Mouse (Mus musculus): ENCODE results near the gene Lsmem1. TPM values are rescaled to one million over a fixed set of nuclear protein-coding genes. Genes with fewer than 3 reads are reported as not detected.

The Lsmem1 gene
- polyA plus RNA-seq, 1 experiment from 2014 or later, result not detected

DNA sequence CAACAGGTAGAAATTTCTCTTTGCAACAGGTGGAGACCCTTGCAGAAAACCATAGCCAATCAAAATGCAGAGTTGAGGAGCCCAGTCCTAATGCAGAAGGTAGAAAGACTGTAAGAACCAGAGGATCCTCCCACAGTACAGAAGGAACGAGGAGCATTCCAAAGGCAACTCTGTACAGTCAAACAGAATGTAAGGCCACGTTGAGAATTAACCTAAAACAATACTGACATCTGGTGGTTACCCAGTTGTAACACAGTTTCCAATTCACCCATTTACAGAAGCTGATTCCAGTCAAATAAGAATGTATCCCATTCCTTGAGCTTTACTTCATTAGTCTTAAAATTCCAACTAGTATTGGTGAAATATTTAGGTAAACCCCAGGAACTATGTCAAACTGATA is 34.7 kb downstream of the Lsmem1 start:
- ATAC-seq (ENCODE audit: low FRiP score, low read depth), result peak; percentile 82
- H3K27ac ChIP-seq (replicated peaks), result no peak overlapping the region
- no peaks in the 10 kb centered on the region for H3K9me3 ChIP-seq
- no peaks in the 10 kb centered on the region for H3K4me1 ChIP-seq
- H3K4me2 ChIP-seq (replicated peaks), result no peak overlapping the region
- H3K9ac ChIP-seq (replicated peaks), result no peak overlapping the region
- H3K4me3 ChIP-seq, result no peak overlapping the region
- no peaks in the 10 kb centered on the region for H3K36me3 ChIP-seq
- no peaks in the 10 kb centered on the region for H3K27me3 ChIP-seq
- 13% methylated on average over 2 of the region's 2 CpGs for WGBS

DNA sequence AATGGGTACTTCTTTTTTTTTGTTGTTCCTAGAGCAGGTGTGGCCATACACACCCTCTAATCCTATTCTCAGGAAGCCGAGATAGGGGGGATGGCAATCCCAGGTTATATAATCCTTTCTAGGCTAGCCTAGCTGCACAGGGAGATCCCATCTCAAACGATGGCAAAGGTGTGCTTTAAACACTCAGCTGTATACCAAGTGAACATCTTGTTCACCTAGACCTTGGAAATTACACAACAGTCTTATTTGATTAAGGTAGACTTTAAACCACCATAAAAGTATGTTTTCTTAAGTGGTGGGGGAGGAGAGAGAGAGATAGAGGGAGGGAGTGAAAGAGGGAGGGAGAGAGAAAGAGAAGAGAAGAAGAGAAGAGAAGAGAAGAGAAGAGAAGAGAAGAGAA is 38.5 kb downstream of the Lsmem1 start:
- Histone ChIP-seq H3K27me3 (no peaks in the 10 kb centered on the region), H3K4me2 (replicated peaks) (no peak overlapping the region), H3K9ac (replicated peaks) (no peak overlapping the region), H3K36me3 (no peaks in the 10 kb centered on the region), H3K9me3 (no peaks in the 10 kb centered on the region), H3K27ac (replicated peaks) (no peak overlapping the region), H3K4me1 (no peaks in the 10 kb centered on the region), H3K4me3 (no peak overlapping the region)
- WGBS, result 72% methylated on average over 2 of the region's 2 CpGs
- ATAC-seq (ENCODE audit: low FRiP score, low read depth), result no peak

- ATAC-seq (ENCODE audit: low FRiP score, low read depth), result no peak
Measured at GRCm38 (mm10) chr12:40154188-40154587, 45.1 kb downstream of the Lsmem1 start.

DNA sequence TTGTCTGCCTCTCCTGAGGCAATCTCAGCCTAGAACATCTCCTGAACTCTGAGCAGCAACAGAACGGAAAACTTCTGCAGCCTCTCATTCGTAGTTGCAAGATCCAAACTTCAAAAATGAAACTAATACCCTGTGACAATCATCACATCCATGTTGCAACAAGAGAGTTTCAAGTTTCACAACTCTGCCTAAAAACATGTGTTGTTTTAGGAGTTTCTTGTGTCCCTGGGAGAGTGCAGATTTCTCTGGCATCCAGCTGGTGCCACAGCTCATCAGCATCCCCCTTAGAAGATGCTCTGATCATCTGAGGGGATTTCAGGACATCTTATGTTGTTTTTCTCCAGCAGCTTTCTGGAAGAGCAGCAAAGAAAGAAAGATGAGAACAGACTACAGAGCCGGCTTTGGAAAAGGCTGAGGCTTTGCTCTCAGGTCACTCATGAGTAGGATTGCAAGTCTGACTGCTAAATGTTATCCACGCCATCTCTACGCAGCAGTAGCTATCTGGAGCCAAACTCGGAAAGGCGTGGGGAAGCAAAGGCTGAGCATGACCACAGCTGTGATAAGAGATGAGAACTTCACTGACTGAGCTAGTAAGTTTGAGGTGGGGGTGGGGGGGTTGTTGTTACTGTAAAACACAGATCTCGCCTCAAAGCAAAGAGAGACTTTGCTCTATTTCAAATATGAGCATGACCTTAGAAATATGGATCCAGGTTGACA is 46.8 kb downstream of the Lsmem1 start:
- 87% methylated on average over 8 of the region's 8 CpGs for WGBS
- H3K9ac ChIP-seq (replicated peaks), result no peak overlapping the region
- H3K9me3 ChIP-seq, result no peaks in the 10 kb centered on the region
- no peaks in the 10 kb centered on the region for H3K4me1 ChIP-seq
- H3K4me3 ChIP-seq, result no peak overlapping the region
- ATAC-seq (ENCODE audit: low FRiP score, low read depth), result no peak
- H3K27me3 ChIP-seq, result no peaks in the 10 kb centered on the region
- H3K27ac ChIP-seq (replicated peaks), result no peak overlapping the region
- H3K4me2 ChIP-seq (replicated peaks), result no peak overlapping the region
- no peaks in the 10 kb centered on the region for H3K36me3 ChIP-seq

More at GRCm38 (mm10) chr12:40154188-40154587, 45.1 kb downstream of the Lsmem1 start:
- Histone ChIP-seq H3K36me3 (no peaks in the 10 kb centered on the region), H3K9ac (replicated peaks) (no peak overlapping the region), H3K27ac (replicated peaks) (no peak overlapping the region), H3K9me3 (no peaks in the 10 kb centered on the region), H3K27me3 (no peaks in the 10 kb centered on the region), H3K4me2 (replicated peaks) (no peak overlapping the region), H3K4me1 (no peaks in the 10 kb centered on the region), H3K4me3 (no peak overlapping the region)
- WGBS, result 94% methylated on average over 6 of the region's 6 CpGs

DNA sequence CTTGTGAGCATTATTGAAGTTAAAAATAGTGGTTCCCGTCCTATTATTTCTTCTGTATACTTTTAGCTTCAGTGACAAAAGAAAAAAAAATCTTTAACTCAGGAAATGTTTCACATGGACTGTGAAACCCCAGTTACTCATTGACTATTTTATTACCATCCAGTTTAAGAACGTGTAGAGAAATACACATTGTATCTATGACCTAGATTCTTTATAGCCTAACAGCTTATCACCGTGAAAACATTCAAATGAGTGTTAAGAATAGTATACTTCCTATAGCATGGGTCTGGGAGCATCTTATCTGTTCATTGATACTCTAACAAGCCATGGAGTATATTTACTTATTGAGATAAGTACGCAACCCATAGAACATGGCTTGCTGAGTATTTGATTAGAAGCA is 52.0 kb downstream of the Lsmem1 start:
- 87% methylated on average over 4 of the region's 4 CpGs for WGBS
- Histone ChIP-seq H3K27ac (replicated peaks) (no peak overlapping the region), H3K4me2 (replicated peaks) (no peak overlapping the region), H3K4me1 (no peaks in the 10 kb centered on the region), H3K27me3 (no peaks in the 10 kb centered on the region), H3K9me3 (no peaks in the 10 kb centered on the region), H3K36me3 (no peaks in the 10 kb centered on the region), H3K9ac (replicated peaks) (no peak overlapping the region), H3K4me3 (no peak overlapping the region)
- no peak for ATAC-seq (ENCODE audit: low FRiP score, low read depth)

- Histone ChIP-seq H3K9me3 (no peaks in the 10 kb centered on the region), H3K4me1 (no peaks in the 10 kb centered on the region), H3K9ac (replicated peaks) (no peak overlapping the region), H3K4me2 (replicated peaks) (no peak overlapping the region), H3K4me3 (no peak overlapping the region), H3K36me3 (no peaks in the 10 kb centered on the region), H3K27me3 (no peaks in the 10 kb centered on the region), H3K27ac (replicated peaks) (no peak overlapping the region)
- ATAC-seq (ENCODE audit: low FRiP score, low read depth), result no peak
- WGBS, result 76% methylated on average over 5 of the region's 5 CpGs
Measured at GRCm38 (mm10) chr12:40146510-40146909, 52.8 kb downstream of the Lsmem1 start.

- WGBS, result 80% methylated on average over 5 of the region's 5 CpGs
- Histone ChIP-seq H3K9ac (replicated peaks) (no peak overlapping the region), H3K4me1 (no peaks in the 10 kb centered on the region), H3K27ac (replicated peaks) (no peak overlapping the region), H3K4me2 (replicated peaks) (no peak overlapping the region), H3K27me3 (no peaks in the 10 kb centered on the region), H3K36me3 (no peaks in the 10 kb centered on the region), H3K4me3 (no peak overlapping the region), H3K9me3 (no peaks in the 10 kb centered on the region)
- no peak for ATAC-seq (ENCODE audit: low FRiP score, low read depth)
Measured at GRCm38 (mm10) chr12:40140706-40141105, 58.6 kb downstream of the Lsmem1 start.

DNA sequence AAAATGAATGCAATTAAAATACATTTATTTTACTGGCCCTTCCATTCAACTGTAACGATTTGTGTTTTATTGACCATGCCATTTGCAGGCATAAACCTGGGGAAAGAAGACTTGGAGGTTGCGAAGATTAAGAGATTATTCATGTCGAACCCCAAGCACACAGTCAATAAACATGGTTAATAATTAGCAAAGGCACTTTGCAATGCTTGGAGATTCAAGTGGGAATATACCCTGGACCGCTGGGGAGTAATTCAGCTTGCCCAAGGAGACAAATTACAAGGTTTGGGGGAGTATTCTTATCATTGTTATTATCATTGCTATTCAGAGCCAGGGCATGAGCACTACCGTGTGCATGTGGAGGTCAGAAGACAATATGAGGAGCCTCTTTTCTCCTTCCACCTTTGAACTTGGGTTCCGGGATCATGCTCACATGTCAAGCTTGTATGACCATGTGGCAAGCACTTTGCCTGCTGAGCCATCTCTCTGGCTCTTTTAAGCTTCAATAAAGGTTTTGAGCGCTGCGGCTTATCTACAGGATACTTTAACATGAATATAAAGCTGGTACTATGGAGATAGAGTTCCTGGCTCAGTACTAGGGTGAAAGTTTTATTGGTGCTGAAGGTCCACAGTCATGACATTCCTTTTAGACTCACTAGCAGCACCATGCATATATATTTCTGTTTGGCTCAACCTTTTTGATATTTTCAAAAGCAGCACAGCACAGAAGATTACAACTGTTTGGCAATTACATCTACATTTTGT is 59.6 kb downstream of the Lsmem1 start:
- Histone ChIP-seq H3K4me2 (replicated peaks) (no peak overlapping the region), H3K9ac (replicated peaks) (no peak overlapping the region), H3K9me3 (no peaks in the 10 kb centered on the region), H3K4me1 (no peaks in the 10 kb centered on the region), H3K4me3 (no peak overlapping the region), H3K36me3 (no peaks in the 10 kb centered on the region), H3K27ac (replicated peaks) (no peak overlapping the region), H3K27me3 (peaks cover under 1% of the 10 kb centered on the region; the same call in 1 of the 2 replicates)
- 88% methylated on average over 8 of the region's 8 CpGs for WGBS
- ATAC-seq (ENCODE audit: low FRiP score, low read depth), result no peak

GRCm38 (mm10) chr12:40134529-40134928 is 64.8 kb downstream of the Lsmem1 start:
- no peaks in the 10 kb centered on the region for H3K9me3 ChIP-seq
- no peak overlapping the region for H3K27ac ChIP-seq (replicated peaks)
- no peak overlapping the region for H3K9ac ChIP-seq (replicated peaks)
- ATAC-seq (ENCODE audit: low FRiP score, low read depth), result no peak
- peaks cover 11% of the 10 kb centered on the region for H3K4me1 ChIP-seq
- H3K36me3 ChIP-seq, result no peaks in the 10 kb centered on the region
- peak overlapping the region; percentile 45 for H3K4me3 ChIP-seq
- H3K4me2 ChIP-seq (replicated peaks), result peak overlapping the region; percentile 81
- WGBS, result 48% methylated on average over 11 of the region's 11 CpGs
- peaks cover 30% of the 10 kb centered on the region for H3K27me3 ChIP-seq

GRCm38 (mm10) chr12:40133573-40134271 is 65.6 kb downstream of the Lsmem1 start, which contains the start of gene Scin:
Gene Scin (minus strand): TSS chr12:40134228.
- peak; percentile 68 for ATAC-seq (ENCODE audit: low FRiP score, low read depth)
- H3K27me3 ChIP-seq, result peaks cover 30% of the 10 kb centered on the region
- no peak within 1 kb of the TSS for H3K27ac ChIP-seq (replicated peaks)
- peak within 1 kb of the TSS; percentile 25; the same call in 1 of the 2 replicates for H3K9ac ChIP-seq (replicated peaks)
- 1% methylated on average over 39 of the region's 39 CpGs for WGBS
- H3K4me3 ChIP-seq, result peak within 1 kb of the TSS; percentile 45
- peaks cover 11% of the 10 kb centered on the region for H3K4me1 ChIP-seq
- peak within 1 kb of the TSS; percentile 81 for H3K4me2 ChIP-seq (replicated peaks)
- no peaks in the 10 kb centered on the region for H3K36me3 ChIP-seq
- no peaks in the 10 kb centered on the region for H3K9me3 ChIP-seq

GRCm38 (mm10) chr12:40133194-40133572 is 66.1 kb downstream of the Lsmem1 start:
- Histone ChIP-seq H3K9me3 (no peaks in the 10 kb centered on the region), H3K27ac (replicated peaks) (no peak overlapping the region), H3K27me3 (peaks cover 30% of the 10 kb centered on the region), H3K4me3 (peak overlapping the region; percentile 45), H3K4me2 (replicated peaks) (peak overlapping the region; percentile 81), H3K36me3 (no peaks in the 10 kb centered on the region), H3K9ac (replicated peaks) (no peak overlapping the region), H3K4me1 (peaks cover 11% of the 10 kb centered on the region)
- no peak for ATAC-seq (ENCODE audit: low FRiP score, low read depth)
- WGBS, result 18% methylated on average over 10 of the region's 10 CpGs

All from midbrain, embryonic 12.5 days (tissue).